Comparison of ENCODE assay signal across 31 mouse cellular contexts in the genomic region with DNA sequence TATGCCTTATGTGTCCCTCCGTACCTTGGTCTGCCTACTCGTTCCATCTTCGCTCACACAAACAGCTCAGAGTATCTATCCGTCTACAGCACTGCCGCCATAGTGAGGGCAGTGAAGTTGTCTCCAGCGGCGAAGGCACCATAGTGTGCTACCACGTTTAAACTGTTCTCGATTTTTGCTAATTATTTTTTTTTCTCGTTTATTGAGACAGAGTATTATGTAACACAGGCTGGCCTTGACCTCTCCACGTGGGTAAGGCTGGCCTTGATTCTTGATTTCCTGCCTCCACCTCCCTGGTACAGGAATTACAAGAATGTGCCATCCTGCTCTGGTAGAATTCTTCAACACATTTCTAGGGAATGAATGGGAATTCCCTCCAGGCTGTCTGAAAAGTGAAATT.
"Had no signal": no experiment of that assay in that cellular context is flagged by ENCODE, and none has a peak within 500 bp of the region (broad histone marks: within the 10 kb centered on the region; RNA-seq: fewer than 3 reads in every experiment).

No protein-coding gene starts in this region.

- H3K9me3 ChIP-seq: heart, embryonic 10.5 days; heart, embryonic 12.5 days; heart, embryonic 13.5 days; heart, embryonic 15.5 days; hindbrain, embryonic 10.5 days; hindbrain, embryonic 12.5 days; hindbrain, embryonic 13.5 days; hindbrain, embryonic 15.5 days; intestine, embryonic 15.5 days; kidney, embryonic 15.5 days had no signal

- DNase-seq: heart, adult 2 months; heart, postnatal 10 days; heart, postnatal 14 days; heart, postnatal 4 days; kidney, adult 18-20 months; kidney, postnatal 10 days; kidney, postnatal 14 days; kidney, postnatal 25 days; kidney, postnatal 4 days; layer of hippocampus, adult 9-11 months; layer of hippocampus, postnatal 36 days had no signal

- H3K27ac ChIP-seq: heart, adult 2 months; heart, embryonic 10.5 days; heart, embryonic 13.5 days; heart, embryonic 15.5 days; hindbrain, embryonic 10.5 days; hindbrain, embryonic 12.5 days; hindbrain, embryonic 13.5 days; hindbrain, embryonic 14.5 days; hindbrain, embryonic 15.5 days; hindbrain, postnatal 0 days; intestine, embryonic 15.5 days; kidney, embryonic 15.5 days; kidney, postnatal 0 days; layer of hippocampus, adult 2 months; left cerebral cortex, adult 2 months had no signal

- H3K4me3 ChIP-seq: heart, adult 2 months; heart, embryonic 10.5 days; heart, embryonic 12.5 days; heart, embryonic 13.5 days; heart, embryonic 15.5 days; hindbrain, embryonic 10.5 days; hindbrain, embryonic 12.5 days; hindbrain, embryonic 13.5 days; hindbrain, embryonic 15.5 days; intestine, embryonic 15.5 days; kidney, embryonic 15.5 days; layer of hippocampus, adult 2 months; left cerebral cortex, adult 2 months had no signal

- ATAC-seq: hindbrain, embryonic 16.5 days; hindbrain, postnatal 0 days; inflammation-experienced regulatory T-cells, adult 6 months; intestine, embryonic 15.5 days; intestine, embryonic 16.5 days; intestine, postnatal 0 days had no signal

- H3K4me2 ChIP-seq: heart, embryonic 11.5 days; heart, embryonic 12.5 days; heart, embryonic 13.5 days; heart, embryonic 15.5 days; hindbrain, embryonic 12.5 days; hindbrain, embryonic 13.5 days; hindbrain, embryonic 14.5 days; hindbrain, embryonic 15.5 days; intestine, embryonic 15.5 days; kidney, embryonic 15.5 days had no signal

- H3K9ac ChIP-seq: heart, embryonic 12.5 days; heart, embryonic 13.5 days; heart, embryonic 15.5 days; hindbrain, embryonic 12.5 days; hindbrain, embryonic 13.5 days; hindbrain, embryonic 14.5 days; hindbrain, embryonic 15.5 days; intestine, embryonic 15.5 days; kidney, embryonic 15.5 days had no signal

- H3K27me3 ChIP-seq: heart, embryonic 12.5 days; heart, embryonic 13.5 days; heart, embryonic 15.5 days; hindbrain, embryonic 12.5 days; hindbrain, embryonic 13.5 days; hindbrain, embryonic 15.5 days; intestine, embryonic 15.5 days; kidney, embryonic 15.5 days had no signal

- H3K36me3 ChIP-seq: heart, embryonic 10.5 days; heart, embryonic 12.5 days; heart, embryonic 13.5 days; heart, embryonic 15.5 days; hindbrain, embryonic 10.5 days; hindbrain, embryonic 12.5 days; hindbrain, embryonic 13.5 days; hindbrain, embryonic 15.5 days; intestine, embryonic 15.5 days; kidney, embryonic 15.5 days had no signal

- H3K4me1 ChIP-seq: heart, embryonic 12.5 days; heart, embryonic 13.5 days; heart, embryonic 15.5 days; hindbrain, embryonic 10.5 days; hindbrain, embryonic 12.5 days; hindbrain, embryonic 13.5 days; hindbrain, embryonic 15.5 days; intestine, embryonic 15.5 days; kidney, embryonic 15.5 days had no signal
